Mouse (Mus musculus) liver, postnatal 0 days (tissue): ENCODE measurements around the gene Olfr849. TPM values are rescaled to one million over a fixed set of nuclear protein-coding genes. Genes with fewer than 3 reads are reported as not detected.

Experiments used
- ATAC-seq: fragments of 200-750 bp; cut with Nextera tagmentation; 2 replicates; pipeline ENCODE4 v1.8.0; 2017; ENCODE audit warnings: mild to moderate bottlenecking, moderate library complexity
- DNase-seq: peaks from one replicate; pipeline ENCODE4 v3.0.0-alpha.2; 2016
- H3K27ac ChIP-seq: fragments of 300-500 bp; sonication (generic); 2 replicates; pipeline ENCODE4 v1.5.1; 2014; ENCODE audit warnings: antibody characterized with exemption, moderate library complexity, mild to moderate bottlenecking, low read depth
- H3K27me3 ChIP-seq: fragments of 300-500 bp; sonication (generic); 2 replicates; pipeline ENCODE4 v1.6.1; 2014; ENCODE audit warnings: low read length, control low read depth, mixed read lengths; ENCODE audit not compliant: insufficient read depth
- H3K36me3 ChIP-seq: fragments of 300-500 bp; sonication (generic); replicated peaks from 2 replicates; pipeline ENCODE4 v1.6.1; 2014; ENCODE audit warnings: mild to moderate bottlenecking, control low read depth, low read length, moderate library complexity, mixed read lengths; ENCODE audit not compliant: insufficient read depth
- H3K4me1 ChIP-seq: fragments of 300-500 bp; sonication (generic); 2 replicates; pipeline ENCODE4 v1.6.1; 2014; ENCODE audit warnings: antibody characterized with exemption, mild to moderate bottlenecking, control low read depth; ENCODE audit not compliant: insufficient read depth
- H3K4me2 ChIP-seq: fragments of 300-500 bp; sonication (generic); 2 replicates; pipeline ENCODE4 v1.6.1; 2014; ENCODE audit warnings: low read depth, mild to moderate bottlenecking, low read length, moderate library complexity, mixed read lengths
- H3K4me3 ChIP-seq: fragments of 300-500 bp; sonication (generic); 2 replicates; pipeline ENCODE4 v1.5.1; 2014; ENCODE audit warnings: low read depth, low read length
- H3K9ac ChIP-seq: fragments of 300-500 bp; sonication (generic); replicated peaks from 2 replicates; pipeline ENCODE4 v1.6.1; 2014; ENCODE audit warnings: mild to moderate bottlenecking, moderate library complexity
- H3K9me3 ChIP-seq: fragments of 300-500 bp; sonication (generic); 2 replicates; pipeline ENCODE4 v1.6.1; 2016; ENCODE audit warnings: mild to moderate bottlenecking, control low read depth, low read length, mixed read lengths
- CTCF ChIP-seq: sonication (generic); IDR thresholded peaks from 2 replicates; pipeline ENCODE4 v1.5.1; 2016; ENCODE audit warnings: antibody characterized with exemption, low read depth
- EP300 ChIP-seq: IDR thresholded peaks from 2 replicates; pipeline ENCODE4 v1.6.1; 2016; ENCODE audit warnings: antibody characterized with exemption, low read depth, mild to moderate bottlenecking
- WGBS: fragments of 180-500 bp; shearing (Covaris S2); extraction: QIAGEN DNeasy Blood & Tissue Kit; methylation state at CpG from one replicate; pipeline ENCODE4 v1.1.7; 2014; ENCODE audit not compliant: insufficient replicate concordance; 5-methylcytosine and 5-hydroxymethylcytosine counted together
- polyA plus RNA-seq: library from polyadenylated mRNA; unstranded; fragments of >200 nt; fragmentation: Nextera tagmentation; extraction: Ambion mirVana; gene quantifications from 2 replicates; pipeline ENCODE4 v1.2.1, GENCODE M21; 2015

Olfr849 gene
- polyA plus RNA-seq, result not detected in 2 replicates

GRCm38 (mm10) chr9:19439966-19440365, at the start of gene Olfr849:
TSS of gene Olfr849 (plus strand) at chr9:19440266.
- no peak within 1 kb of the TSS for H3K9ac ChIP-seq
- ATAC-seq, result no peak

GRCm38 (mm10) chr9:19478148-19478547, 38.1 kb downstream of the Olfr849 start, which contains the start of gene Olfr850:
TSS of gene Olfr850 (minus strand) at chr9:19478248.
- H3K27ac ChIP-seq, result no peak within 1 kb of the TSS
- H3K4me1 ChIP-seq, result no peaks in the 10 kb centered on the region
- no peak for ATAC-seq
- no peak within 1 kb of the TSS for H3K9ac ChIP-seq
- H3K9me3 ChIP-seq, result no peaks in the 10 kb centered on the region
- TF ChIP-seq CTCF, result no peak
- no peak for TF ChIP-seq EP300
- DNase-seq, result no peak
- H3K36me3 ChIP-seq, result no peaks in the 10 kb centered on the region
- H3K27me3 ChIP-seq, result no peaks in the 10 kb centered on the region
- H3K4me3 ChIP-seq, result no peak within 1 kb of the TSS
- H3K4me2 ChIP-seq, result no peak within 1 kb of the TSS

More at GRCm38 (mm10) chr9:19439966-19440365, at the start of gene Olfr849:
- DNase-seq, result no peak
- Histone ChIP-seq H3K27ac (no peak within 1 kb of the TSS), H3K36me3 (no peaks in the 10 kb centered on the region), H3K4me1 (no peaks in the 10 kb centered on the region), H3K4me2 (no peak within 1 kb of the TSS), H3K4me3 (no peak within 1 kb of the TSS), H3K9me3 (no peaks in the 10 kb centered on the region), H3K27me3 (no peaks in the 10 kb centered on the region)
- TF ChIP-seq EP300, result no peak
- TF ChIP-seq CTCF, result no peak
- WGBS, result 69% methylated on average over 2 of the region's 2 CpGs

GRCm38 (mm10) chr9:19492995-19493394, 52.9 kb downstream of the Olfr849 start, which contains the start of gene Olfr851:
TSS of gene Olfr851 (plus strand) at chr9:19493295.
- no peak within 1 kb of the TSS for H3K4me2 ChIP-seq
- H3K27me3 ChIP-seq, result no peaks in the 10 kb centered on the region
- H3K9ac ChIP-seq, result no peak within 1 kb of the TSS
- TF ChIP-seq CTCF (no peak), EP300 (no peak)
- no peak for ATAC-seq
- no peak within 1 kb of the TSS for H3K27ac ChIP-seq
- H3K36me3 ChIP-seq, result no peaks in the 10 kb centered on the region
- no peak for DNase-seq
- H3K9me3 ChIP-seq, result no peaks in the 10 kb centered on the region
- no peaks in the 10 kb centered on the region for H3K4me1 ChIP-seq
- no peak within 1 kb of the TSS for H3K4me3 ChIP-seq

Other genes starting within 250 kb of the Olfr849 start
- not detected in 2 replicates for gene Olfr843, start 188.3 kb upstream of the Olfr849 start, polyA plus RNA-seq
- not detected in 2 replicates for gene Olfr844, start 123.9 kb upstream of the Olfr849 start, polyA plus RNA-seq
- gene Olfr845, start 103.8 kb upstream of the Olfr849 start, polyA plus RNA-seq, result not detected in 2 replicates
- gene Olfr846, start 76.3 kb upstream of the Olfr849 start, polyA plus RNA-seq, result not detected in 2 replicates
- not detected in 2 replicates for gene Olfr847, start 61.6 kb upstream of the Olfr849 start, polyA plus RNA-seq
- gene Olfr850, start 38.0 kb downstream of the Olfr849 start, polyA plus RNA-seq, result not detected in 2 replicates
- not detected in 2 replicates for gene Olfr851, start 53.0 kb downstream of the Olfr849 start, polyA plus RNA-seq
- not detected in 2 replicates for gene Olfr853, start 100.8 kb downstream of the Olfr849 start, polyA plus RNA-seq
- gene Olfr854, start 127.1 kb downstream of the Olfr849 start, polyA plus RNA-seq, result not detected in 2 replicates
- not detected in 2 replicates for gene Olfr855, start 142.4 kb downstream of the Olfr849 start, polyA plus RNA-seq
- gene Zfp317, start 181.8 kb downstream of the Olfr849 start, polyA plus RNA-seq, result 4.1 TPM in 2 replicates